Mouse (Mus musculus) forebrain, embryonic 12.5 days (tissue): ENCODE measurements around the gene Col12a1. TPM values are rescaled to one million over a fixed set of nuclear protein-coding genes. Genes with fewer than 3 reads are reported as not detected.

ENCODE experiments used
- ATAC-seq: fragments of 200-750 bp; cut with Nextera tagmentation; 2 replicates; pipeline ENCODE4 v1.8.0; 2017; ENCODE audit warnings: moderate TSS enrichment; ENCODE audit not compliant: low FRiP score
- H3K27ac ChIP-seq: fragments of 300-500 bp; sonication (generic); 2 replicates; pipeline ENCODE4 v1.5.1; 2016; ENCODE audit warnings: mild to moderate bottlenecking
- H3K27me3 ChIP-seq: fragments of 300-500 bp; sonication (generic); 2 replicates; pipeline ENCODE4 v1.6.1; 2016; ENCODE audit warnings: mild to moderate bottlenecking
- H3K36me3 ChIP-seq: fragments of 300-500 bp; sonication (generic); replicated peaks from 2 replicates; pipeline ENCODE4 v1.6.1; 2016; ENCODE audit warnings: mild to moderate bottlenecking
- H3K4me1 ChIP-seq: fragments of 300-500 bp; sonication (generic); 2 replicates; pipeline ENCODE4 v1.6.1; 2016
- H3K4me2 ChIP-seq: fragments of 300-500 bp; sonication (generic); 2 replicates; pipeline ENCODE4 v1.6.1; 2016; ENCODE audit warnings: mild to moderate bottlenecking, moderate library complexity
- H3K4me3 ChIP-seq: fragments of 300-500 bp; sonication (generic); replicated peaks from 2 replicates; pipeline ENCODE4 v1.5.1; 2016; ENCODE audit warnings: mild to moderate bottlenecking
- H3K9ac ChIP-seq: fragments of 300-500 bp; sonication (generic); 2 replicates; pipeline ENCODE4 v1.6.1; 2016; ENCODE audit warnings: mild to moderate bottlenecking
- H3K9me3 ChIP-seq: fragments of 300-500 bp; sonication (generic); 2 replicates; pipeline ENCODE4 v1.6.1; 2016
- WGBS: fragments of 180-500 bp; shearing (Covaris S2); methylation state at CpG from one replicate; pipeline ENCODE4 v1.1.7; 2016; 5-methylcytosine and 5-hydroxymethylcytosine counted together
- polyA plus RNA-seq: library from polyadenylated mRNA; unstranded; fragments of >200 nt; fragmentation: Nextera tagmentation; extraction: Ambion mirVana; gene quantifications from 2 replicates; pipeline ENCODE4 v1.2.1, GENCODE M21; 2016

Col12a1 gene
- polyA plus RNA-seq, 1 experiment from 2014 or later, result 19.4 TPM

DNA sequence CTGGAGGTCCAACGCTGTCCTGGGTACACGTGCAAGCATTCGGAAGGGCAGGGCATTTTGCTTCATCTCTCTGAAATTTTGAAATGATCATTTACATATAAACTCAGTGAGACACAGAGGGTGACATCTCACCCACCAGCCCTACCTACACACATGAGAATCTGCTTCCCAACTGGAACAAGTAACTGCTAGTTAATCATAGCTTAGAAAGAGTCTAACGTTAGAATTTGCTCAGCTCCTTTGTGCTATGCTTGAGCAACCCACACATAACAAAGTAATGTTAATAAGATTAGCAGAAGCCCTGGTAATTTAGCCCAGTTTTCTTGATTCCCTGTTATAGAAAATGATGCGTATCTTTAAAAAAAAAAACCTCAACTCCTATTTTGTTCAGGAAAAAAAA is 102.6 kb downstream of the Col12a1 start:
- Histone ChIP-seq H3K4me2 (no peak overlapping the region), H3K36me3 (no peaks in the 10 kb centered on the region), H3K4me1 (peaks cover 4% of the 10 kb centered on the region; the same call in 1 of the 2 replicates), H3K9me3 (no peaks in the 10 kb centered on the region), H3K9ac (no peak overlapping the region), H3K27me3 (0 out of 2 replicates have a peak, but pooled peaks cover 11% of the 10 kb centered on the region), H3K4me3 (no peak overlapping the region), H3K27ac (no peak overlapping the region)
- WGBS, result 79% methylated on average over 5 of the region's 5 CpGs
- ATAC-seq, result no peak

DNA sequence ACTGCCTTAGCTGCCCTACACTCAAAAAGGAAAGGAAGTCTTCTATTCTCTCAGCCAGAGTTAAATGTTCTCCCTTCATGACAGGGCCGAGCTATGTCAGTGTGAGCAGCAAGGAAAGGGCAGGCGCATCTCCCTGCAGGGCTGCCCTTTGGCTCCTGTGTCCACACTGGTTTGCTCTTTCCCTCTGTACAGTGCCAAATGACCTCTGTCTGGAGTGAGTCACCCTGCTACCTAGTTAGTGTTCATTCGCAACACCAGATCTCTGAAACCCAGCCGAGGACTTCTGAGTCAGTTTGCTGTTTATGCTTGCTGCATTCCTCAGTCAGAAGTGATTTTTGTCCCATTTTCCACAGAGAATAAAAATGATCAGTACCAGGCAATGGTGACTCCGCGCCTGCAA is 108.3 kb downstream of the Col12a1 start:
- H3K4me1 ChIP-seq, result peaks cover 7% of the 10 kb centered on the region; the same call in 1 of the 2 replicates
- no peaks in the 10 kb centered on the region for H3K9me3 ChIP-seq
- ATAC-seq, result no peak
- 87% methylated on average over 6 of the region's 6 CpGs for WGBS
- H3K9ac ChIP-seq, result no peak overlapping the region
- peaks cover 39% of the 10 kb centered on the region for H3K27me3 ChIP-seq
- no peak overlapping the region for H3K4me2 ChIP-seq
- H3K27ac ChIP-seq, result no peak overlapping the region
- no peak overlapping the region for H3K4me3 ChIP-seq
- H3K36me3 ChIP-seq, result no peaks in the 10 kb centered on the region

DNA sequence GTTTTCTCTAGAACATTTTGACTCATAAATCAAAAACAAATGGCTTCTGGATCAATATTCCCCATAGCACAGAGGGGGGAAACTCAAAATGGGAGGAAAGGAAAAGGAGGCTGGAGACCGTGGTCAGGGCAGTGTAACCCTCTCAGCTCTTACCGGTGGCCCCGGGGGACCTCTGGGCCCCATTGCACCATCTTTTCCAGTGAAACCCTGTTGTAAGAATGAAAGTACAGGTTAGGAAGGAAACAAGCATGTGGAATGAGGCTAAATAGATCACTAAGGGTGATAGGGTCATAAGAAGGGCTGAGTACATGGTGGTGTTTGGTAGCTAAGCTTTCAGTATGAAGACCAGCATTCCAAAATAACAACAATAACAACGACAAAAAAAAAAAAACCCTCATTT is 109.0 kb downstream of the Col12a1 start:
- no peak for ATAC-seq
- H3K36me3 ChIP-seq, result no peaks in the 10 kb centered on the region
- peaks cover 40% of the 10 kb centered on the region for H3K27me3 ChIP-seq
- peaks cover 7% of the 10 kb centered on the region for H3K4me1 ChIP-seq
- no peak overlapping the region for H3K27ac ChIP-seq
- H3K4me2 ChIP-seq, result no peak overlapping the region
- no peaks in the 10 kb centered on the region for H3K9me3 ChIP-seq
- no peak overlapping the region for H3K9ac ChIP-seq
- 93% methylated on average over 4 of the region's 4 CpGs for WGBS
- H3K4me3 ChIP-seq, result no peak overlapping the region

DNA sequence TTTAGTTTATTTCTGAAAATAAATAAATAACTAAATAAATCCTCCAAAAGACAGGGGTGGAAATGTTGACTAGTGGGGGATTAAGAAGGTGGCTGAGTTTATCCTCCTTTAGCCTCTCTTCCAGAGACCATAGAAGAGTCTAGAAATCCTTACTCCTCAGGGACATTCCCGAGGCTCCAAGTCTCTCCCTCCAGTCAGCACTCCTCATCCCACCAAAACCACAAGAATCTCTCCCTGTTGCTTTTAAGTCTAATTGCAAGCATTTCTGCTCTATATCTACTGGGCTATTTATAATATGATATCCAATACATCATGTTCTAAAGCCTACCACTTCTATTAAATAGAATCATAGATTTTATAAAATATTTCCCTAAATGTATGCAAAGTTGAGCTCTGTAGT is 109.8 kb downstream of the Col12a1 start:
- no peak for ATAC-seq
- Histone ChIP-seq H3K4me3 (no peak overlapping the region), H3K27ac (no peak overlapping the region), H3K9me3 (no peaks in the 10 kb centered on the region), H3K9ac (no peak overlapping the region), H3K4me1 (peaks cover 7% of the 10 kb centered on the region), H3K27me3 (peaks cover 48% of the 10 kb centered on the region), H3K36me3 (no peaks in the 10 kb centered on the region), H3K4me2 (no peak overlapping the region)
- 83% methylated on average over 1 of the region's 1 CpGs for WGBS

DNA sequence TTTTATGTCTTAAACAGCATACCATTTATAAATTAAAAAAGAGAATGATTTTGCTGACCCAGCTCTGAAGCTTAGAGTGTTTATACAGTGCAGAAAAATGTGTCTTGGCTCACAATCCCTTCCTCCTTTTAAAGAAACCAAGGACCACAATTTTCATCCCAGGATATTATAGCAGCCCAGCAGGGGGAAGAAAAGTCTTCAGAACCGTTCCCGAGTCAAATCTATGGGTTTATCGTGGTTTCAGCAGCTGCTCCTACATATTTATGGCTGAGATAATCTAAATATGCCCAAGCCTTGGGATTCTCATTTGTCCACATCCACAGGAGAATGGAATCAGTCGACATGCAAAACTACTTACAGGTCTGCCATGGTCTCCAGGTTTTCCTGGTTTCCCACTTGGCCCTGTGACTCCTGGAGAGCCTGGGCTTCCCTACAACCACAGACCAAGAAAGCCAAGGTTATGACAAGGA is 110.5 kb downstream of the Col12a1 start:
- Histone ChIP-seq H3K36me3 (no peaks in the 10 kb centered on the region), H3K9me3 (no peaks in the 10 kb centered on the region), H3K27ac (no peak overlapping the region), H3K4me1 (peaks cover 7% of the 10 kb centered on the region), H3K27me3 (peaks cover 51% of the 10 kb centered on the region), H3K9ac (no peak overlapping the region), H3K4me3 (no peak overlapping the region), H3K4me2 (no peak overlapping the region)
- 64% methylated on average over 4 of the region's 4 CpGs for WGBS
- no peak for ATAC-seq

DNA sequence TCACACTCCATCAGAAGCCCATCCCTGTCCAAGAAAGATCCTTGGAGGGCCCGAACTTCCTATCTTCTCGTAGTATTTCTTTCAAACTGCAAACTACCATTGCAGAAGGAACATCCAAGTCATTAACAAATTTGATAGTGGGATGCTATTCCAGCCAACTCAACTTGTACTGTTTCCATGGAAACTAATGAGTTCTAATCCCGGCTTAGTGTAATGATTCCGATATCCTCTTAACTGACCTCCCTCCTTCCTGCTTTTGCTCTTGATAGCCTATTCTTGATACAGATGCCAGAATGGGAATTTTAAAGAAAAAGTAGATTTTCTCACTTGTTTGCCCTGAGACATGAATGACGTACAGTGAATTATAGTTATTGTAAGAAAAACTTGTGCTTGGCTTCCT is 112.5 kb downstream of the Col12a1 start:
- Histone ChIP-seq H3K27ac (no peak overlapping the region), H3K4me3 (no peak overlapping the region), H3K9ac (no peak overlapping the region), H3K9me3 (no peaks in the 10 kb centered on the region), H3K4me1 (peaks cover 7% of the 10 kb centered on the region), H3K27me3 (peaks cover 42% of the 10 kb centered on the region), H3K36me3 (no peaks in the 10 kb centered on the region), H3K4me2 (peak overlapping the region; percentile 6; the same call in 1 of the 2 replicates)
- peak; percentile 78 for ATAC-seq
- 18% methylated on average over 5 of the region's 5 CpGs for WGBS

DNA sequence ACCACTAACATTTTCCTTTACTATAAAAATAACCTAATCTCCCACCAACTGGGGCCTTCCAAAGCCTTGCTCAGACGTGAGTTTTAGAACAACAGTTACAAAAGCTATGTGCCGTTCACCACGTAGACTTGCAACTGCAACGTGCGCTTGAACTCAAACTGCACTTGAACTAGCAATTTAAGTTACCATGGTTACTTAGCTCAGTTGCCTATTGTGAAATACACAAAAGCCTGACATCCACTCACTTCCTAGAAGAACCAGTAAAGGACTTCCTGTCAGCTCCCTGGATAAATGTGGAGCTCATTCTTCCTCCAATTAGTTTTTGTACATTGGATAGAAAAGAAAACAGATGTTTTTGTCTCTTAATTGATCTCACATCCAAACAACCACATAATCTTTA is 112.9 kb downstream of the Col12a1 start:
- Histone ChIP-seq H3K9ac (no peak overlapping the region), H3K27me3 (peaks cover 41% of the 10 kb centered on the region), H3K27ac (no peak overlapping the region), H3K4me2 (peak overlapping the region; percentile 6; the same call in 1 of the 2 replicates), H3K9me3 (no peaks in the 10 kb centered on the region), H3K4me1 (peaks cover 7% of the 10 kb centered on the region), H3K36me3 (no peaks in the 10 kb centered on the region), H3K4me3 (no peak overlapping the region)
- WGBS, result 3% methylated on average over 5 of the region's 5 CpGs
- peak; percentile 84 for ATAC-seq

DNA sequence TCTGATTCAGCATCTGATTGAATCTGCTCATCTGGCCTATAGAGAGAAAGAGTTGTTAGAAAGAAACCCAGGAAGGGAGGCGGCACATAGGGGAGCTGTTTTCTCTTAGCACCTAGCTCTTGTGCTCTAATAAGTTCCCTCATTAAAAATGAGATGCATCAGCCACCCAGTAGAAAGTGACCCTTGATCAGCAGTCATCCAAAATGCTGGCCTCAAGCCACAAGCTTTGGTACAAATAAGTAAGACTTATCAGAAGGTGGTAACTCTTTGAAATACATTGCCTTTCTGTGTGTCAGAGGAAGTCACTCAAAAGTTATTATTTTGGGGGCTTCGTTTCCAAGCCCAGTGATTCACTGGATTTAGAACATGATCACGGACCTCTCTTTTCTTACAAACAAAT is 114.1 kb downstream of the Col12a1 start:
- H3K4me1 ChIP-seq, result peaks cover 9% of the 10 kb centered on the region
- no peak overlapping the region for H3K4me3 ChIP-seq
- no peaks in the 10 kb centered on the region for H3K9me3 ChIP-seq
- no peak overlapping the region for H3K4me2 ChIP-seq
- no peak overlapping the region for H3K9ac ChIP-seq
- no peaks in the 10 kb centered on the region for H3K36me3 ChIP-seq
- WGBS, result 81% methylated on average over 3 of the region's 3 CpGs
- ATAC-seq, result no peak
- peaks cover 42% of the 10 kb centered on the region for H3K27me3 ChIP-seq
- no peak overlapping the region for H3K27ac ChIP-seq

DNA sequence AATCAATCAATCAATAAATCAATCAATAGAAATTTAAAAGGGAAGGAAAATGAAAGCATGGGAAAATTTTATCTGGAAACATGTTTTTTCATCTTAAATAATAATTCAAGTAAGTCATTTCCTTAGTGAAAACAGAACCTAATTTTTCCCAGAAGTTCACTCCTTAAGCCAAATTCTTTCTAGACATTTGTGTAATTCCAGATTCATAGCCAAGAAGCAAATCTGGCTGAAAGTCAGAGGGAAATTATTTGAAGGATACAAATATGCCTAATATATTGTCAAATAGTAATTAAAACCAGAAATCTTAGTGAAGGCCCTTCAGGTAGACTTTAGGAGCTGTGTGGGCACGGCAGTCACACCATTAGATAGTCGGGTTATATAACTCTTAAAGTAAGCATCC is 115.2 kb downstream of the Col12a1 start:
- 83% methylated on average over 2 of the region's 2 CpGs for WGBS
- H3K4me2 ChIP-seq, result no peak overlapping the region
- H3K27me3 ChIP-seq, result peaks cover 39% of the 10 kb centered on the region

DNA sequence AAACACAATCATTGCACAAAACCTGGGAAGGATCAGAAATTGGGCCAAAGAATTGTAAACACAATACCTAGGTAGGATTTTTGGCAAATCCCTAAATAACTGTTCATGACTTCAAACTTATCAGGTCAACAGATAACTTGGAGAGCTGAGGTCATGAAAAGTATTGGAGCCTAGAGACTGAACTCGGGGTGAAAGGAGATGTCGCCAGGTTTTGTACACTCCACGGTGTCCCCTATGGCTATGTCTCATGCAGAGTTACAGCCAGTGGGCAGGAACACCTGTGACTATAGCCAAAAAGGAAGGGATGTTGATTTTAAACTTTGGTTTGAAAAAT is 118.4 kb downstream of the Col12a1 start:
- no peak for ATAC-seq
- Histone ChIP-seq H3K27ac (no peak overlapping the region), H3K9ac (no peak overlapping the region), H3K4me3 (no peak overlapping the region), H3K27me3 (peaks cover 23% of the 10 kb centered on the region), H3K4me1 (peaks cover 8% of the 10 kb centered on the region; the same call in 1 of the 2 replicates), H3K36me3 (no peaks in the 10 kb centered on the region), H3K9me3 (no peaks in the 10 kb centered on the region), H3K4me2 (no peak overlapping the region)
- 91% methylated on average over 3 of the region's 3 CpGs for WGBS

More for the DNA sequence above, 115.2 kb downstream of the Col12a1 start:
- Histone ChIP-seq H3K27ac (no peak overlapping the region), H3K9me3 (no peaks in the 10 kb centered on the region), H3K9ac (no peak overlapping the region), H3K36me3 (no peaks in the 10 kb centered on the region), H3K4me1 (peaks cover 11% of the 10 kb centered on the region), H3K4me3 (no peak overlapping the region)
- no peak for ATAC-seq

DNA sequence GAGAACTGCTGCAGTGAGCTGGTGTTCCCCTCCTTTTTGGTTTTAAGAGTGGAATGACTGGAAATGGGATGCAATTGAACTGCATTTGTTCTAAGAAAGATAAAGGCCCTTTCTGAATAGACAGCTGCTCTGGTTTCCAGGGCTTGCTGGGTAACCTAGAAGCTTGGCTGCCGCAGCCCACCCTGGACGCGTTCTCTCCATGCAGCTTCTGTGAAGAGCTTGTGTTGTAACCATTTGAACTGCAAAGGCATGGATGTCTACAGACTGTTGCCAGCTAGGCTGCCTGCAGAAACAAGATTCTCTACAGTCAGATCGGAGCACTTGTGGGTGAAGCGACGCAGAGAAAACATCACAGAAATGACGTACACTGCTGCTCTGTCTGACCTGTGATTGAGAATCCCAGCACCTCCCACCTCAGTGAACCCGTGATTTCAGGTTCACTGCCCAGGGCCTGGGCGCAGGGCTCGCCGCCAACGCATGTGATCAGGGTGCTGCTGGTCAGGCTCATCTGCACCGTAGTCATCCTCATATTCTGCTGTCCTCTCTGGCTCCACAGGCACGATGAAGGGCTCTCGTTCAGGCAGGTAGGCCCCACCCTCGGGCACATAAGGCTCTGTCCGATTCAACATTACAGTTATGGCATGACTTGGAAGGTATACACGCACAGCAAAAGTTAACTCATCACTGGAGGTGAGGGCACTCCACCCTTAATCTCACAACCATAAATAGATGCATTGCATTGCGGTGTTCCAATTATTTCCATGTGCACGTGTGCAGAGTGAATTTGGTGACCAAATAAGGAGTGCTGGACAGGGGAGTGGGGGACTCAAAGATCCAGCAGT is 119.0 kb downstream of the Col12a1 start:
- H3K4me2 ChIP-seq, result no peak overlapping the region
- H3K4me1 ChIP-seq, result peaks cover 8% of the 10 kb centered on the region; the same call in 1 of the 2 replicates
- WGBS, result 78% methylated on average over 20 of the region's 20 CpGs

DNA sequence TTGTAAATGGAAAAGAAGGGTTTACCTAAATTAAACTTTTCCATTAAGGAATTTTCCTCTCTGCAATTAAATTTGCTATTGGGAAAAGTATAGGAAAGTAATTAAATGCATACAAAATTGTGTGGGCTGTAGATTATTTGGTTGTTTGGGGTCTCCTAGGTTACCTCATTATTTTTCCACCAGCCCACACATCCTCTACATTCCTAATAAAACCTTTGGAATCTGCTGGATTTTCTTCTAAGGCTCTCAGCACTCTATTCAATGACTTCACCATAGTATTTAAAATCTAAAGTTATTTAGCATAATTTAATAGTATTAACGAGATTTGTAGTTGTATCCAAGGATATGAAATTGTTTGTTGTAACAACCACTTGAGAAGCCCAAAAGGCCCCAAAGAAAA is 120.1 kb downstream of the Col12a1 start:
- Histone ChIP-seq H3K9ac (no peak overlapping the region), H3K27me3 (peaks cover 14% of the 10 kb centered on the region; the same call in 1 of the 2 replicates), H3K36me3 (no peaks in the 10 kb centered on the region), H3K4me2 (no peak overlapping the region), H3K27ac (no peak overlapping the region), H3K4me3 (no peak overlapping the region), H3K4me1 (peaks cover 8% of the 10 kb centered on the region; the same call in 1 of the 2 replicates), H3K9me3 (no peaks in the 10 kb centered on the region)
- ATAC-seq, result peak; percentile 47; the same call in 1 of the 2 replicates
- 38% methylated on average over 1 of the region's 1 CpGs for WGBS

More for the DNA sequence above, 119.0 kb downstream of the Col12a1 start:
- H3K36me3 ChIP-seq, result no peaks in the 10 kb centered on the region
- no peak overlapping the region for H3K4me3 ChIP-seq
- H3K9me3 ChIP-seq, result no peaks in the 10 kb centered on the region
- H3K27ac ChIP-seq, result no peak overlapping the region
- peaks cover 22% of the 10 kb centered on the region for H3K27me3 ChIP-seq
- H3K9ac ChIP-seq, result no peak overlapping the region
- ATAC-seq, result peak; percentile 30; the same call in 1 of the 2 replicates
